Mouse (Mus musculus) cortical plate, adult 2 months (tissue): ENCODE measurements around the gene Mesp1.

ENCODE experiments used
- CTCF ChIP-seq: fragments of 200-500 bp; IDR thresholded peaks from 2 replicates; pipeline ENCODE4 v1.5.1; 2011; ENCODE audit warnings: mild to moderate bottlenecking, control low read depth, low read length; ENCODE audit not compliant: insufficient read depth; ENCODE audit errors: extremely low read depth
- POLR2A ChIP-seq: fragments of 200-500 bp; IDR thresholded peaks from 2 replicates; pipeline ENCODE4 v1.6.1; 2011; ENCODE audit warnings: mild to moderate bottlenecking, low read length, control low read depth; ENCODE audit not compliant: insufficient read depth; ENCODE audit errors: extremely low read depth

DNA sequence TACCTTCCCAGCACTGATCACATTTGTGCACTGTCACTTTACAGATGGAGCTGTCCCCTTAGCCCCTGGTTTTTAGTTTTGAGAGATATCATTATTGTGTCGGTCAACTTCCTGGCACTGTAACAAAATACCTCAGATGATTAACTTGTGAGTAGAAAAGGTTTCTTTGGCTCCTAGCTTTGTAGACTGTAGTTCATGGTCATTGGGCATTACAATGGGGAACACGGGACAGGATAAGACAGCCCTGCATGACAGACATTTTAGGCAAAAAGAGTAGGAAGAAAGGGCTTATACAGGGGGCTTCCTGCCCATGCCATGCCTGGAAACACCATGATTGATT, 11.1 kb downstream of the Mesp1 start:
- no peak for TF ChIP-seq CTCF
- no peak for TF ChIP-seq POLR2A
